Mouse (Mus musculus) cerebellum, adult 18-20 months (tissue): Measurements from ENCODE around the gene Cnn3.

Experiments used
- DNase-seq, 2 experiments: peaks; one replicate each; pipeline ENCODE4 v3.0.0; 2021

Cnn3 gene

GRCm38 (mm10) chr3:121500225-121500624 is 73.9 kb downstream of the Cnn3 start:
- DNase-seq: peak; percentile 61 to 67

GRCm38 (mm10) chr3:121500734-121501133 is 74.4 kb downstream of the Cnn3 start:
- DNase-seq: no peak

- no peak for DNase-seq
Measured at GRCm38 (mm10) chr3:121504927-121505487, 78.7 kb downstream of the Cnn3 start.

DNA sequence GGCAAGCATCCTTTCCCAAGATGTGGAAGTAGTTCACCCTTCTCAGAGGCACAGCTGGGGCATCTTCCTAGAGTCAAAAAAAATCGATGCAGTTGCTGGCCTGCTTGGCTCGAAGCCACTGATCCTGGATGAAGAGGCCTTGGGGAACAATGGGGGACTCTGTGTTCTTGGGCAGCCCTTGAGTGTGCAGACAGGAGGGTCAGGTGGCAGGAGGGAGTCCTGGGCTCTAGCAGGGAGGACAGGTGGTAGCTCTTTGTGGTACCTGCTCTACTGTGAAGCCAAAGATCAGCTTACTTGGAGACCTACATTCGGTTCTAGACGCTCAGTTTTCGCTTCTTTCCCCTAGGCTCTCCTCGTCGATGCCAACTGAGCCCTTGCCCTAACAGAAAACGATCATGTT is 79.9 kb downstream of the Cnn3 start:
- DNase-seq: no peak

DNA sequence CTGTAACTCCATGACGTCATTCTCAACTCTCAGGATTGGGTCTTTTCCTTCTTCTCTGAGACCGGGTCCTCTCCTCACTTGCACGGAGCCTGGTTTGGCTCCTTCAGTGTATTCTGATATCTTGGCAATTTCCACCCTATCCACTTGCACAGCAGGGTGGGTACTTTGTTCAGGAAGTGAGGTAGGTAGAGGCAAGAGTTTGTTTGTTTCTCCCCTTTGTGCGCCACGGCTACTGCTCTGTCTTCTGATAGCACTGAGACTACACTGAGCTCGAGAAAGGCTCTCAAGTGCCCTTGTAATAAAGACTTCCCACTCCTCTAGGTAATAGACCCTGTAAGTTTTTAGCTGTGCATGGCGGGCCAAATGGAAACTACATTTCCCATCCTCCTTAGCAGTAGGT is 80.5 kb downstream of the Cnn3 start:
- no peak for DNase-seq

GRCm38 (mm10) chr3:121507678-121508077 is 81.4 kb downstream of the Cnn3 start:
- DNase-seq: no peak
